Mouse (Mus musculus) lung, postnatal 36 days (tissue): Measurements from ENCODE around the gene Heca.
"Not testable (repeated sequence)": the region's sequence is repeated elsewhere in the genome, so short reads cannot be mapped to it uniquely, and the experiment has no call there.

Source experiments
- DNase-seq: peaks from one replicate; pipeline ENCODE4 v3.0.0; 2022; ENCODE audit warnings: mixed read lengths

Heca gene

GRCm38 (mm10) chr10:17878002-17878919 lies 69.6 kb downstream of the Heca start:
- no peak for DNase-seq

GRCm38 (mm10) chr10:17869822-17870662 lies 77.8 kb downstream of the Heca start:
- peak; percentile 81 for DNase-seq

- DNase-seq, result no peak
Measured at GRCm38 (mm10) chr10:17860701-17861480, 87.0 kb downstream of the Heca start.

GRCm38 (mm10) chr10:17857647-17858261 lies 90.1 kb downstream of the Heca start:
- no peak for DNase-seq

- DNase-seq, result no peak
Measured at GRCm38 (mm10) chr10:17844781-17845537, 102.9 kb downstream of the Heca start.

- DNase-seq, result no peak
Measured at GRCm38 (mm10) chr10:17842030-17842429, 105.8 kb downstream of the Heca start.

- no peak for DNase-seq
Measured at GRCm38 (mm10) chr10:17836275-17836674, 111.6 kb downstream of the Heca start.

GRCm38 (mm10) chr10:17835031-17835430 lies 112.8 kb downstream of the Heca start:
- DNase-seq, result no peak

- DNase-seq, result no peak
Measured at GRCm38 (mm10) chr10:17831041-17831440, 116.8 kb downstream of the Heca start.

GRCm38 (mm10) chr10:17829205-17829604 lies 118.7 kb downstream of the Heca start:
- no peak for DNase-seq

- DNase-seq, result no peak
Measured at GRCm38 (mm10) chr10:17827391-17827790, 120.5 kb downstream of the Heca start.

GRCm38 (mm10) chr10:17820422-17820821 lies 127.4 kb downstream of the Heca start:
- not testable (repeated sequence) for DNase-seq
